Mouse (Mus musculus): ENCODE measurements around the gene Dennd1a. TPM values are rescaled to one million over a fixed set of nuclear protein-coding genes. Genes with fewer than 3 reads are reported as not detected.

Gene Dennd1a
- polyA plus RNA-seq, 1 experiment = 21.6 TPM

DNA sequence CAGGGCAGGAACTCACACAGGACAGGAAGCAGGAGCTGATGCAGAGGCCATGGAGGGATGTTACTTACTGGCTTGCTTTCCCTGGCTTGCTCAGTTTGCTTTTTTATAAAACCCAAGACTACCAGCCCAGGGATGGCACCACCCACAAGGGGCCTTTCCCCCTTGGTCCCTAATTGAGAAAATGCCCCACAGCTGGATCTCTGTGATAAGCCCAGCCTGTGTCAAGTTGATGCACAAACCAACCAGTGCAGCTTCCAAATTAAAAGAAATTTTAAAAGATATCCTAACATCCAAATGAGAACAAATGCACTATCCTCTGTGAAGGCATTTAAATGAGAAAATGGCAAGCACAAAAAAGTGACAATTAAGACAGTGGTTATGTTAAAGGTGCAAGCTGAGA, 95.6 kb downstream of the Dennd1a start:
- H3K36me3 ChIP-seq (ENCODE audit: control insufficient read depth, insufficient read depth, low read length) = no peaks in the 10 kb centered on the region
- H3K4me3 ChIP-seq (ENCODE audit: control insufficient read depth, low read depth, low read length) = no peak overlapping the region
- H3K27ac ChIP-seq (ENCODE audit: control insufficient read depth, insufficient read depth, low read depth, low read length) = no peak overlapping the region
- H3K4me1 ChIP-seq (ENCODE audit: control insufficient read depth, insufficient read depth, low read length) = no peaks in the 10 kb centered on the region
- H3K27me3 ChIP-seq (ENCODE audit: control insufficient read depth, insufficient read depth, low read length) = no peaks in the 10 kb centered on the region
- no peak for TF ChIP-seq POLR2A (IDR thresholded peaks at IDR 0.05; ENCODE audit: control insufficient read depth, low read depth, low read length)
- no peak for TF ChIP-seq CTCF (IDR thresholded peaks at IDR 0.05; ENCODE audit: control insufficient read depth, insufficient read depth, insufficient replicate concordance, low read depth, low read length)

DNA sequence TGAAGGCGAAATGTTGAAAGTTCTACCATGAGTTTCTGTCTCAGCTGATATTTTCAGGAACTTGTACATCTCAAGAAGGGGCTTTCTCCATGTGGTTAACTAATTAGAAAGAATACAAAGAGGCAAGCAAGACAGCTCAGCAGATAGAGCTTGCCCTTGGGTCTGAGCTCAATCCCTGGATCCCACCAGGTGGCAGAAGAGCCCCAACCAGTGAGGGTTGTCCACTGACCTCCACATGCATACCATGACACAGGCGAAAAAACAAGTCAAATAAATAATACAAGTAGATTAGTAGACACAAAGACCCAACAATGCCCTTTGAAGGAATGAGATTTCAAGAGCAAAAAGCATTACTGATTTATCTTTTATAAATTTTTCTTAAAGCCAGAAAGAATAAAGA, 100.8 kb downstream of the Dennd1a start:
- no peaks in the 10 kb centered on the region for H3K27me3 ChIP-seq (ENCODE audit: control insufficient read depth, insufficient read depth, low read length)
- no peaks in the 10 kb centered on the region for H3K4me1 ChIP-seq (ENCODE audit: control insufficient read depth, insufficient read depth, low read length)
- no peaks in the 10 kb centered on the region for H3K36me3 ChIP-seq (ENCODE audit: control insufficient read depth, insufficient read depth, low read length)
- TF ChIP-seq CTCF (IDR thresholded peaks at IDR 0.05; ENCODE audit: control insufficient read depth, insufficient read depth, insufficient replicate concordance, low read depth, low read length) (0 out of 2 replicates have a peak, but pooled peaks have one; percentile 23), POLR2A (IDR thresholded peaks at IDR 0.05; ENCODE audit: control insufficient read depth, low read depth, low read length) (no peak)
- no peak overlapping the region for H3K4me3 ChIP-seq (ENCODE audit: control insufficient read depth, low read depth, low read length)
- no peak overlapping the region for H3K27ac ChIP-seq (ENCODE audit: control insufficient read depth, insufficient read depth, low read depth, low read length)

DNA sequence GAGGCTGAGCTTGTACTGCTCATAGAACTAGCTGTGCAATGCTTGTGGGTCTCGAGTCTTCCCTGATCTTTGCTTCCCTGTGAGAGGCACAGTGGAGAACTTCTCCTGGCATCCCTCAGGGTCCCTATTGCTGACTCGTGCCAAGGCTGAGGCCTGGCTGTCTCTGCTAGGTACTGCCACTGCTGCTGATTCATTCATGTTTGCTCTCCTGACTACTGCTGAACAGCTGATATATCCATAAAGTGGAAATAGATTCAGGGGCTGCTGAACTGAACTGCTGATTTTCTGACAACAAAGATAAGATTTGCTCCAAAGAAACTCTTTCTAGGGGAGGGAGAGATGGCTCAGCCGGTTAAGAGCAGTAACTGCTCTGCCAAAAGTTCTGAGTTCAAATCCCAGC, 102.2 kb downstream of the Dennd1a start:
- Histone ChIP-seq H3K27me3 (ENCODE audit: control insufficient read depth, insufficient read depth, low read length) (no peaks in the 10 kb centered on the region), H3K36me3 (ENCODE audit: control insufficient read depth, insufficient read depth, low read length) (no peaks in the 10 kb centered on the region)
- no peak for TF ChIP-seq CTCF (IDR thresholded peaks at IDR 0.05; ENCODE audit: control insufficient read depth, insufficient read depth, insufficient replicate concordance, low read depth, low read length)
- TF ChIP-seq POLR2A (IDR thresholded peaks at IDR 0.05; ENCODE audit: control insufficient read depth, low read depth, low read length) = no peak

DNA sequence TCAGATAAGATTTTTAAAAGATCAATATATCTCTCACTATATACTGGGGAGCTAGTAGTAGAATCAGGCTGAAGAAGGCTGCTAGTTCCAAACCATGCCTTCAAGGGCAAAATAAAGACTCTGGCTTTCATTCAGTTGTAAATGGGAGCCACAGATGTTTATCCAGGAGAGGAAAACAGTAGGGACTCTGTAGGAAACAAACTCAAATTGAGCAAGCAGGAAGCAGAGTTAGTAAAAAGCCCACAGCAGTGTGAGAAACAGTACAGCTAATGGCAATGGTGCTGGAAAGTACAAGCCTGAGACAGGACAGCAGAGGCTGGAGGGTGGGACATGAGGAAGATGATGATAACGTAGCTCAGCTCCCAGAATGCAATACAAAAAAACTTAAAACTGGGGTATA, 103.3 kb downstream of the Dennd1a start:
- Histone ChIP-seq H3K27ac (ENCODE audit: control insufficient read depth, insufficient read depth, low read depth, low read length) (no peak overlapping the region), H3K27me3 (ENCODE audit: control insufficient read depth, insufficient read depth, low read length) (no peaks in the 10 kb centered on the region)

More for the DNA sequence above, 102.2 kb downstream of the Dennd1a start:
- no peak overlapping the region for H3K4me3 ChIP-seq (ENCODE audit: control insufficient read depth, low read depth, low read length)
- no peaks in the 10 kb centered on the region for H3K4me1 ChIP-seq (ENCODE audit: control insufficient read depth, insufficient read depth, low read length)
- no peak overlapping the region for H3K27ac ChIP-seq (ENCODE audit: control insufficient read depth, insufficient read depth, low read depth, low read length)

DNA sequence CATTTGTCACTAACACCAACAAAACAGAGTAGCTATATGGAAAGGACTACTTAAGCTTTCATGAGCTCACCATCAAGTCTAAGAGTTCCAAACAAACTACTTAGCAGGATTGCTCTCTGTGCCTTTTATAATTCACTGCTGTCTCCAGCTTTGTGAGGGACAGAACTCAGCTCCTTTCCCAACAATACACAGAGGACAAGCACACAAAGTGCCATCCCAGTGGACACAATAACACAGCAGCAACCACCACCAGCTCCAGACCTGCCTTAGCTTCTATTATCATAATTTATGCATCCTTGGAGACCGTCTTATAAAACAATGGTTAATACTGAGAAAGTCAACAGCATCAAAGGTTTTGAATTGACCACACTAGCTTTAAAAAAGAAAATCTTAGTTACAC, 104.9 kb downstream of the Dennd1a start:
- H3K4me3 ChIP-seq (ENCODE audit: control insufficient read depth, low read depth, low read length) = no peak overlapping the region
- H3K27ac ChIP-seq (ENCODE audit: control insufficient read depth, insufficient read depth, low read depth, low read length) = no peak overlapping the region
- no peaks in the 10 kb centered on the region for H3K27me3 ChIP-seq (ENCODE audit: control insufficient read depth, insufficient read depth, low read length)
- H3K4me1 ChIP-seq (ENCODE audit: control insufficient read depth, insufficient read depth, low read length) = no peaks in the 10 kb centered on the region
- no peaks in the 10 kb centered on the region for H3K36me3 ChIP-seq (ENCODE audit: control insufficient read depth, insufficient read depth, low read length)
- TF ChIP-seq CTCF (IDR thresholded peaks at IDR 0.05; ENCODE audit: control insufficient read depth, insufficient read depth, insufficient replicate concordance, low read depth, low read length) (no peak), POLR2A (IDR thresholded peaks at IDR 0.05; ENCODE audit: control insufficient read depth, low read depth, low read length) (no peak)

More for the DNA sequence above, 103.3 kb downstream of the Dennd1a start:
- no peaks in the 10 kb centered on the region for H3K36me3 ChIP-seq (ENCODE audit: control insufficient read depth, insufficient read depth, low read length)
- no peak overlapping the region for H3K4me3 ChIP-seq (ENCODE audit: control insufficient read depth, low read depth, low read length)
- TF ChIP-seq POLR2A (IDR thresholded peaks at IDR 0.05; ENCODE audit: control insufficient read depth, low read depth, low read length) (no peak), CTCF (IDR thresholded peaks at IDR 0.05; ENCODE audit: control insufficient read depth, insufficient read depth, insufficient replicate concordance, low read depth, low read length) (no peak)
- H3K4me1 ChIP-seq (ENCODE audit: control insufficient read depth, insufficient read depth, low read length) = no peaks in the 10 kb centered on the region

DNA sequence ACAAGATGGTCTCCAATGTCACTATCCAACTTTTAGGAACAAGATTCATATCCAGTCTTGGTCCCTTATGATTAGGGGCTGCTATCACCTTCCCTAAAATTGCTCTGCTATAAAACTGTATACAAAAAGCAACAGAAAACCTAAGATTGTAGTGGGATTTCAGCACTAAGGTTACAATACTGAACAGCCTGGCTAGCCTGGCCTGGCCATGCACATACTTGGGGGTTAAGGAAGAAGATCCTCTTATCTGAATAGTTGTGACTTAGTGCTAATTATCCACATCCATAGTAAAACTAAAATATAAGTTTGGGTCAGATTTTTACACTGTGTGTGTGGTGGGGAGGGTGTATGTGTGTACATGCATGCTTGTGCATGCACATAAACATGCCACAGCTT, 109.6 kb downstream of the Dennd1a start:
- Histone ChIP-seq H3K27ac (ENCODE audit: control insufficient read depth, insufficient read depth, low read depth, low read length) (no peak overlapping the region), H3K27me3 (ENCODE audit: control insufficient read depth, insufficient read depth, low read length) (no peaks in the 10 kb centered on the region), H3K4me3 (ENCODE audit: control insufficient read depth, low read depth, low read length) (no peak overlapping the region), H3K4me1 (ENCODE audit: control insufficient read depth, insufficient read depth, low read length) (no peaks in the 10 kb centered on the region), H3K36me3 (ENCODE audit: control insufficient read depth, insufficient read depth, low read length) (no peaks in the 10 kb centered on the region)
- TF ChIP-seq CTCF (IDR thresholded peaks at IDR 0.05; ENCODE audit: control insufficient read depth, insufficient read depth, insufficient replicate concordance, low read depth, low read length) (no peak), POLR2A (IDR thresholded peaks at IDR 0.05; ENCODE audit: control insufficient read depth, low read depth, low read length) (no peak)

DNA sequence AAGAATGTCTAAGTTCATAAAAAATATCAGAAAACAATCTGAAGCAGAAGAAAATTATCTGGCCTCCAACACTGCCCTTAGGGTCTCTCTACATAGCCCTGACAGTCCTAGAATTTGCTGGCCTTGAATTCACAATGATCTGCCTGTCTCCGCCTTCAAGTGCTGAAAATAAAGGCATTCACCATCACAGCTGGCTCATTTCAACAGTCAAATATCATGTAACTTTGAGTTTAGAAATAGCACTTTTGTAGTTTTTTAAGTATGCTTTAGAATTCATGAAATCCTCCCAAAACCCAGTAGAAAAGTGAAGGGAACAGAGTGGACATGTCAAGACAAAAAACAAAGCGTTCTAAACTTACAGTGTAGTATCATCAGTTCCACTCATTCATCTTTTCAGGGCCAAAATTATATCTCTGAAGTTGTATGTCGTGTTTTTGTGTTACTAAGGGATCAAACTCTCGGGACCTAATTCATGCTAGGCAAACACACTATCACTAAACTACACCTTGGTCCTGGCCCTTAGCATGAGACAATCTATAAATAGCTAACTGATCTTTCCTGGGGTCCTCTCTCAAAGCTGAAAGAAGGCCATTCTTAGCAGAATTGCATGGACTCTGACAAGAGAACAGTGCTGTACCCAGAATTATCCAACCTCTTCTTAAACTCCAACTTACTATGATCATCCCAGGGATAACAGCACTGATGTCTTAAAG, 110.2 kb downstream of the Dennd1a start:
- Histone ChIP-seq H3K27ac (ENCODE audit: control insufficient read depth, insufficient read depth, low read depth, low read length) (no peak overlapping the region), H3K4me1 (ENCODE audit: control insufficient read depth, insufficient read depth, low read length) (no peaks in the 10 kb centered on the region), H3K4me3 (ENCODE audit: control insufficient read depth, low read depth, low read length) (no peak overlapping the region), H3K36me3 (ENCODE audit: control insufficient read depth, insufficient read depth, low read length) (no peaks in the 10 kb centered on the region), H3K27me3 (ENCODE audit: control insufficient read depth, insufficient read depth, low read length) (no peaks in the 10 kb centered on the region)
- TF ChIP-seq POLR2A (IDR thresholded peaks at IDR 0.05; ENCODE audit: control insufficient read depth, low read depth, low read length) (no peak), CTCF (IDR thresholded peaks at IDR 0.05; ENCODE audit: control insufficient read depth, insufficient read depth, insufficient replicate concordance, low read depth, low read length) (no peak)
